Mouse (Mus musculus) stomach, postnatal 0 days (tissue): Measurements from ENCODE around the gene Vps53.

ENCODE experiments used
- CTCF ChIP-seq: IDR thresholded peaks from 2 replicates; pipeline ENCODE4 v1.5.1; 2016; ENCODE audit warnings: antibody characterized with exemption, low read depth, mild to moderate bottlenecking, moderate library complexity
- EP300 ChIP-seq: optimal IDR thresholded peaks from 2 replicates; pipeline ENCODE3; 2016; ENCODE audit warnings: antibody characterized with exemption

DNA sequence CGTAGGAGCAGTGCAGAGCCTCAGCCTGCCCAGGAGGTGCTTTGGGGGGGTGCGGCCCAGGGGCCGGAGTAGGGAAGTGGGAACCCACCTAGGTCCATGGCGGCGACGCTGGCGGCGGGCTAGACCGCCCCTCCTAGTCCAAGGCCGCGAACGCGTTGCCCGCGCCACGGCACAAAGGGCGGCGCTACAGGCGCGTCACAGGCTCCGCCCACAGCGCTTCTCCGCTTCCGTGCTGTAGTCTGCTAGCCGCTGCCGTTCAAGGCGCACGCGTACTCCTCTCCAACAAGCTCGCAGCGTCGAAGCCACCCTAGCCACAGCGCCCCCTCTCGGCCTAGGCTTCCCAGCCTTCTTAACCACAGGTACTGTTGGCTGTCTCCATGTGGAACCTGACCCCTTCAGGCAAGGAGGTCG is 37.9 kb upstream of the Vps53 start, which contains the start of the genes Dbil5 and Gemin4:
- peak; percentile 99 for TF ChIP-seq CTCF
- TF ChIP-seq EP300 = no peak
